Mouse (Mus musculus) forebrain, embryonic 10.5 days (tissue): ENCODE data around the gene Chd5. TPM values are rescaled to one million over a fixed set of nuclear protein-coding genes. Genes with fewer than 3 reads are reported as not detected.
A peak's percentile ranks its signal among the peaks of the same experiment; 100 is the strongest.

Experiments
- DNase-seq: peaks from one replicate; pipeline ENCODE4 v3.0.0-alpha.2; 2017; ENCODE audit warnings: low spot score; ENCODE audit errors: extremely low spot score
- H3K27ac ChIP-seq: fragments of 300-500 bp; sonication (generic); 2 replicates; pipeline ENCODE4 v1.5.1; 2016; ENCODE audit warnings: mild to moderate bottlenecking
- H3K27me3 ChIP-seq: fragments of 300-500 bp; sonication (generic); 2 replicates; pipeline ENCODE4 v1.6.1; 2016; ENCODE audit warnings: mild to moderate bottlenecking; ENCODE audit not compliant: poor library complexity, severe bottlenecking
- H3K36me3 ChIP-seq: fragments of 300-500 bp; sonication (generic); replicated peaks from 2 replicates; pipeline ENCODE4 v1.6.1; 2016; ENCODE audit warnings: mild to moderate bottlenecking, moderate library complexity
- H3K4me1 ChIP-seq: fragments of 300-500 bp; sonication (generic); 2 replicates; pipeline ENCODE4 v1.6.1; 2016
- H3K4me3 ChIP-seq: fragments of 300-500 bp; sonication (generic); 2 replicates; pipeline ENCODE4 v1.5.1; 2016; ENCODE audit warnings: mild to moderate bottlenecking, moderate library complexity
- H3K9me3 ChIP-seq: fragments of 300-500 bp; sonication (generic); 2 replicates; pipeline ENCODE4 v1.6.1; 2016; ENCODE audit warnings: mild to moderate bottlenecking, moderate library complexity
- WGBS: fragments of 180-500 bp; shearing (Covaris S2); methylation state at CpG from one replicate; pipeline ENCODE4 v1.1.7; 2016; 5-methylcytosine and 5-hydroxymethylcytosine counted together
- polyA plus RNA-seq: library from polyadenylated mRNA; unstranded; fragments of >200 nt; fragmentation: Nextera tagmentation; extraction: Ambion mirVana; gene quantifications from 2 replicates; pipeline ENCODE4 v1.2.1, GENCODE M21; 2016

Chd5 gene
- polyA plus RNA-seq, 1 experiment from 2014 or later = 0.31 TPM

GRCm38 (mm10) chr4:152428259-152428658 is 89.8 kb downstream of the Chd5 start:
- Histone ChIP-seq H3K9me3 (peaks cover 4% of the 10 kb centered on the region; the same call in 1 of the 2 replicates), H3K4me3 (no peak overlapping the region), H3K27ac (0 out of 2 replicates have a peak overlapping the region, but pooled peaks have one; percentile 15), H3K36me3 (no peaks in the 10 kb centered on the region), H3K4me1 (peaks cover 20% of the 10 kb centered on the region), H3K27me3 (peaks cover 5% of the 10 kb centered on the region; the same call in 1 of the 2 replicates)
- 59% methylated on average over 8 of the region's 8 CpGs for WGBS
- DNase-seq = no peak

GRCm38 (mm10) chr4:152432308-152432707 is 93.9 kb downstream of the Chd5 start:
- no peaks in the 10 kb centered on the region for H3K9me3 ChIP-seq
- H3K27ac ChIP-seq = no peak overlapping the region
- DNase-seq = peak; percentile 33
- H3K27me3 ChIP-seq = peaks cover 34% of the 10 kb centered on the region
- no peak overlapping the region for H3K4me3 ChIP-seq
- no peaks in the 10 kb centered on the region for H3K36me3 ChIP-seq
- WGBS = 53% methylated on average over 5 of the region's 5 CpGs
- H3K4me1 ChIP-seq = peaks cover 31% of the 10 kb centered on the region

- H3K9me3 ChIP-seq = no peaks in the 10 kb centered on the region
- peak overlapping the region; percentile 33 for H3K4me3 ChIP-seq
- H3K27me3 ChIP-seq = peaks cover 34% of the 10 kb centered on the region
- WGBS = 3% methylated on average over 9 of the region's 9 CpGs
- H3K4me1 ChIP-seq = peaks cover 16% of the 10 kb centered on the region
- H3K36me3 ChIP-seq = no peaks in the 10 kb centered on the region
- DNase-seq = peak; percentile 89
- H3K27ac ChIP-seq = no peak overlapping the region
These were observed 96.4 kb downstream of the Chd5 start for GRCm38 (mm10) chr4:152434836-152435235.

GRCm38 (mm10) chr4:152435255-152435654 is 96.8 kb downstream of the Chd5 start:
- H3K4me1 ChIP-seq = peaks cover 12% of the 10 kb centered on the region
- peak; percentile 85 for DNase-seq
- WGBS = 10% methylated on average over 10 of the region's 10 CpGs
- H3K9me3 ChIP-seq = no peaks in the 10 kb centered on the region
- H3K27ac ChIP-seq = no peak overlapping the region
- no peaks in the 10 kb centered on the region for H3K36me3 ChIP-seq
- peaks cover 34% of the 10 kb centered on the region for H3K27me3 ChIP-seq
- H3K4me3 ChIP-seq = peak overlapping the region; percentile 33

Other genes starting within 250 kb of the Chd5 start
- 0.72 and 0.96 TPM in 2 replicates for gene Tnfrsf25, start 222.7 kb upstream of the Chd5 start, polyA plus RNA-seq
- gene Espn, start 186.3 kb upstream of the Chd5 start, polyA plus RNA-seq = 5.6 and 5.9 TPM in 2 replicates
- gene Hes2, start 179.8 kb upstream of the Chd5 start, polyA plus RNA-seq = not detected in 2 replicates
- gene Acot7, start 160.5 kb upstream of the Chd5 start, polyA plus RNA-seq = 61.0 and 64.4 TPM in 2 replicates
- gene Gpr153, start 64.4 kb upstream of the Chd5 start, polyA plus RNA-seq = 2.5 and 3.0 TPM in 2 replicates
- gene Hes3, start 47.0 kb upstream of the Chd5 start, polyA plus RNA-seq = 0.38 and 0.92 TPM in 2 replicates
- gene Icmt, start 41.4 kb upstream of the Chd5 start, polyA plus RNA-seq = 23.3 and 26.1 TPM in 2 replicates
- 0.92 and 1.3 TPM in 2 replicates for gene Rnf207, start 19.7 kb upstream of the Chd5 start, polyA plus RNA-seq
- 363 and 368 TPM in 2 replicates for gene Rpl22, start 12.9 kb upstream of the Chd5 start, polyA plus RNA-seq
- gene Nphp4, start 138.1 kb downstream of the Chd5 start, polyA plus RNA-seq = 6.5 TPM in 2 replicates
- 10.1 and 11.2 TPM in 2 replicates for gene Kcnab2, start 139.2 kb downstream of the Chd5 start, polyA plus RNA-seq